Mouse (Mus musculus) gonadal fat pad, adult 2 months (tissue): Measurements from ENCODE around the gene Rpp30. TPM values are rescaled to one million over a fixed set of nuclear protein-coding genes. Genes with fewer than 3 reads are reported as not detected.

Experiments
- DNase-seq: peaks from one replicate; pipeline ENCODE4 v3.0.0-alpha.2; 2012; ENCODE audit warnings: low read depth
- polyA plus RNA-seq: library from polyadenylated mRNA; depleted of rRNA; stranded (reverse); fragments of >200 nt; gene quantifications from 2 replicates; pipeline ENCODE4 v1.2.3, GENCODE M21; 2012; rRNA removed

Rpp30 gene
- polyA plus RNA-seq, result 3.5 and 3.7 TPM in 2 replicates

- DNase-seq, result peak; percentile 42
Measured at GRCm38 (mm10) chr19:36083262-36084225, at the start of gene Rpp30. Gene Rpp30 (plus strand): TSS chr19:36083716.

- DNase-seq, result no peak
Measured at GRCm38 (mm10) chr19:36046046-36046445, 37.5 kb upstream of the Rpp30 start.

GRCm38 (mm10) chr19:36056502-36057221, 26.9 kb upstream of the Rpp30 start:
- no peak for DNase-seq

- no peak for DNase-seq
Measured at GRCm38 (mm10) chr19:36057231-36057811, 26.2 kb upstream of the Rpp30 start, which contains the start of gene Htr7. Gene Htr7 (minus strand): TSS chr19:36057507.

GRCm38 (mm10) chr19:36062801-36063529, 20.6 kb upstream of the Rpp30 start:
- DNase-seq, result no peak

- peak; percentile 13 for DNase-seq
Measured at GRCm38 (mm10) chr19:36082606-36083261, 782 bp upstream of the Rpp30 start.

GRCm38 (mm10) chr19:36090781-36091180, 7.3 kb downstream of the Rpp30 start:
- no peak for DNase-seq

- no peak for DNase-seq
Measured at GRCm38 (mm10) chr19:36097194-36097593, 13.7 kb downstream of the Rpp30 start.

- DNase-seq, result no peak
Measured at GRCm38 (mm10) chr19:36098265-36098664, 14.7 kb downstream of the Rpp30 start.

- DNase-seq, result no peak
Measured at GRCm38 (mm10) chr19:36098916-36099315, 15.4 kb downstream of the Rpp30 start.

- DNase-seq, result no peak
Measured at GRCm38 (mm10) chr19:36103909-36104308, 20.4 kb downstream of the Rpp30 start.

GRCm38 (mm10) chr19:36109318-36109944, 25.9 kb downstream of the Rpp30 start:
- no peak for DNase-seq

- DNase-seq, result no peak
Measured at GRCm38 (mm10) chr19:36110465-36110864, 26.9 kb downstream of the Rpp30 start.

- DNase-seq, result no peak
Measured at GRCm38 (mm10) chr19:36111054-36111895, 27.8 kb downstream of the Rpp30 start.

- no peak for DNase-seq
Measured at GRCm38 (mm10) chr19:36112007-36112406, 28.5 kb downstream of the Rpp30 start.

- DNase-seq, result no peak
Measured at GRCm38 (mm10) chr19:36116185-36116584, 32.7 kb downstream of the Rpp30 start.

GRCm38 (mm10) chr19:36119219-36119618, 35.7 kb downstream of the Rpp30 start:
- DNase-seq, result no peak

GRCm38 (mm10) chr19:36119783-36120471, 36.4 kb downstream of the Rpp30 start, which contains the start of gene Ankrd1:
Gene Ankrd1 (minus strand): TSS chr19:36120099.
- no peak for DNase-seq

- no peak for DNase-seq
Measured at GRCm38 (mm10) chr19:36124203-36124602, 40.7 kb downstream of the Rpp30 start.
